Mouse (Mus musculus): ENCODE data around the gene Psmb3.
A peak's percentile ranks its signal among the peaks of the same experiment; 100 is the strongest.
"Not testable (repeated sequence)": the region's sequence is repeated elsewhere in the genome, so short reads cannot be mapped to it uniquely, and the experiment has no call there.

Psmb3 gene

DNA sequence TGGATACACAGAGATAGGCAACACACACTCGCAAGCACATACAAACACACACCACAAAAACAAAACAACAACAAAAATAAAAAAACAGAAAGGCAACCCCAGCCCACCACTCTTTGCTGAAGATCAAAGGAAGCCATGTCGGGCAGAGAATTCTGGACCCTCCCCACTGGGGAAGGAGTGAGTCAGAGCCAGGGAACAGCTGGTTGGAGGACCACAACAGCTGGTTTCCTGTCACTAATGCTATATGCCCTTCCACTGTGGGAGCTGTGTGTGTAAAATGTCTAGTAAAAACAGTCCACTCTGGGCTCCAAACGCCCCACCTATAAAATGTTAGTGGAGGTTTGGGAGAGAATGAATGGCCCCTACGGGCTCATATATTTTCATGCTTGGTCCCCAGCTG lies 18.1 kb downstream of the Psmb3 start:
- no peak for DNase-seq

DNA sequence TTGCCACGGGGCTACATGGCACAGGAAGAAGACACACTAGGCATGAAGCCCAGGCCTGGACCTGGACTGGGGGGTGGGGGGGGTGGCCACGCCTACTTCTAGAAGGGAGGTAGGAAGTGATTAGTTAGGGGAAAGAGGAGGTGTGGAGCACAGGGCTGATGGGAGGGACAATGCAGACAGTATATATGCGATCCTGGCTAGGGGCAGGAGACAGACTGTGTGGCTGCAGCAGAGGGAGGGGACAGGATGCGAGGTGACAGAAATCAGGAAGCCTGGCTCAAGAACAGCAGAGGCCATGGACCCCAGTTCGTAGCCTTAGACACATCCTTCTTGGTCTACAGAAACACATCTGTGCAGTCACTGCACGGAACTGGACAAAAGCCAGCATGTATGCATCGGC lies 20.5 kb downstream of the Psmb3 start:
- no peak for DNase-seq

DNA sequence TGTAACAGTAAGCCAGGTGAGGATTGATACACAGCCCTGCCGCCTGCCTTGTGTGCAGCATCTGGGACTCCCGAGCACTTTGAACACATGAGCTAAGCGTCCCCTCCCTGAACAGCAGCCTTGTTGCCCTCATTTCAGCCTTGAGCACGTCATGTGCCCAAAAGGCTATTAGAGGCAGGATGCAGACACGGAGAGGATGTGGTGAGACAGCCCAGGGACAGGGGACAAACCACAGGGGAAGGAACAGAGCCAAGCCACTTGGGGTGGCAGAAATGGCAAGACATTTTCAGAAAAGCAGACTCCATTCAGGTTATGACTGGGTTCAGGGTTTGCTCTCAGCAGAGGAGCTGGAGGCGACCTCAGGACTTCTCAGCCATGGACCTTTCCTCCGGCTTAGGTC lies 25.1 kb downstream of the Psmb3 start:
- DNase-seq = no peak

DNA sequence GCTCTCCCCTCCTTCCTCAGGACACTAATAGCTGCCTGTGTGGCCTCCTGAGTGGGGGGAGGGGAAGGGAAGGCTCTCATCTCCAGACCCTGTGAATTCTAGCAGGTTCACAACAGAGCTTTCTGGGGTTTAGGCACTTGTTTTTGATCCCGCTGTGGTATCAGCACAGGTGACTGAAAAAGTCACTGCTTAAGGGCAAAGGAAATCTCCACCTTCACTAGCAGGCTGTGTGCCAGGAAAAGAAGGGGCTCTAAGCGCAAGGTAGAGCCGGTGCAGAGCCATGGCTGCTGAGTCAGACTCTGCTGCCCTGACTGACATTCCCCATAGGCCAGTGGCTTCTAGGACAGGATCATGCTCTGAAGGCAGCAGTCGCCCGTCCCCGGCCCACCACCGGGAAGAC lies 25.5 kb downstream of the Psmb3 start:
- no peak for DNase-seq

DNA sequence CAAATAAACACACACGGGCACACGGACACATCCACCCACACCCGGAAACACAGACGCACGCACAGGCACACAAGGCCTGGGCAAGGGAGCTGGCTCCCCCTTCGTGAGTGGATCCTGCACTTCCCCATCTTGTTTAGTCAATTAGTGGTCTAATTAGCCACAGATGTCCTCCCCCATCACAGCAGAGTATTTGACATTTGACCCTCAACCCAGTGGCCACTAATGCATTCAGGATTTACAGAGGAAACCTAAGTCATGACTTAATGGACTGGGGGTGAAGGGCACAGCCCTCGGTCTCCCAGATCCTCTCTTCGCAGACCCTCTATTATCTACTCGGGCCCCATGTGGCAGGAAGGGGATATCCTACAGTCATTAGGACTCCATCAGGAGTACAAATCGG lies 30.5 kb downstream of the Psmb3 start:
- DNase-seq = no peak

DNA sequence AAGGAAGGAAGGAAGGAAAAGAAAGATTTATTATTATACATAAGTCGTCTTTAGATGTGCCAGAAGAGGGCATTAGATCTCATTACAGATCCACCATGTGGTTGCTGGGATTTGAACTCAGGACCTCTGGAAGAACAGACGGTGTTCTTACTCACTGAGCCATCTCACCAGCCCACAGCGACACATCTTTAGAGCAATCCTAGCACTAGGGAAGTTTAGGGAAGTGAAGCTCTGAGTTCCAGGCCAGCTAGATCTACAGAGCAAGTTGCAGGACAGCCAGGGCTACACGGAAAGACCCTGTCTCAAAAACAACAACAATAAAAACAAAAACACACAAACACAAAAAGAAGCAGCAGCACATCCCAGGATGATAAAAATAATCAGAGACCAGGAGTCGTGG lies 31.6 kb downstream of the Psmb3 start:
- not testable (repeated sequence) for DNase-seq

DNA sequence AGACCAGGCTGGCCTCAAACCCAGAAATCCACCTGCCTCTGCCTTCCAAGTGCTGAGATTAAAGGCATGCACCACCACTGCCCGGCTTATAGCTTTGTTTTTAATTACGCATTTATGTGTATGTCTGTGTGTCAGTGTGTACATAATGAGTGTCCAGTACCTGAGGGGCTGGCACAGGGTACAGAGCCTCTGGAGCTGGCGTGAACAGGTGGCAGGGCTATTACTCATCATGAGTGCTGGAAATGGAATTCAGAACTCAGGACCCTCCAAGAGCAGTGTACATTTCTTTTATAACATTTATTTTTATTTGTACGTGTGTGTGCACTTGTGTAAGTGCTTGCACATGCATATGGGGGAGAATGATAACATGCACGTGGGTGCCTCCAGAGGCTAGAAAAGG lies 33.4 kb downstream of the Psmb3 start:
- DNase-seq = no peak

DNA sequence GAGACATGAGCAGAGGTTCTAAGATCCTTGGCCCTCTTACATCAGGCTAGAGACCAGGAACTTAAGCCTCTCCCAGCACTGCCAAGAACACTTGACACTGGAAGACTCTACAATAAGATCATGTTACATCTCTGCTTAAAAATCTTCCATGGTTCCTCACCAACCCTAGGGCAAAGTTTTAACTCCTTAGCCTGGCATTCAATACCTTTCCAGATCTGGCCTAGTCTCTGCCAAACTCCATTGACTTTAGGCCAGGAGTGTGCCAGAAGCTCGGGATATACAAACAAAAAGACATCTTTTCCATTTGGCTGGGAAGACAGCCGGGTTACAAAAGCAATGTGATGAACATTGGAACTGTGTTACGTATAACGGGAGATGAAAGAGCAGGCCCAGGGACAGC lies 34.4 kb downstream of the Psmb3 start:
- DNase-seq = no peak

DNA sequence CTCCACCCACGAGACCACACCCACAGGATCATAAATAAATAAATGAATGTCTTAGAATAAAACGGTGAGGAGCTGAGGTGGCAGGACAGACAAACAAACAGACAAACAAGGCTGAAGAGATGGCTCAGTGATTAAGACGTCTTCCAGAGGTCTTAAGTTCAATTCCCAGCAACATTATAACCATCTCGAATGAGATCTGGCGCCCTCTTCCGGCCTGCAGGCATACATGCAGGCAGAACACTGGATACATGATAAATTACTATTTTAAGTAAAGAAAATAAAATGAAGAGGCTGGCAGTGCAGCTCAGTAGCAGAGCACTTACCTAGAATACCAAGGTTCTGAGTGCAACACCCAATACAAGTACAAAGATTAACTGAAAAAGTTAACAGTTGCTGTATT lies 35.5 kb downstream of the Psmb3 start:
- DNase-seq = no peak

DNA sequence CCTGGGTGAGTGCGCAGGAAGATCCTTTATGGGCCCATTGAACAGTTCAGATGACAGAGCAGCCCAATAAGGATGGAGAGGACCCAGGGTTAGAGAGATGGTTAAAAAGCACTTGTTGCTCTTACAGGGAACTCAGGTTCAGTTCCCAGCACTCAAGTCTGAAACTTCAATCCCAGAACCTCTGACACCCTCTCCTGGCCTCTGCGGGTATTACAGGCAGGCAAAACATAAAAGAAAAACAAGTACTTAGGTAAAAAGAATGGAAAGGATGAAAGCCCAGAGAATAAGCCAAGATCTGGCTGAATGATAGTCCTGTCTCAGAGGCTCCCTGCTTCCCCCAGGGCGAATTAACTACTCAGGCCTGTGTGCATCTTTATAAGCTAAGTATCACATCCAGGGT lies 36.0 kb downstream of the Psmb3 start:
- DNase-seq = no peak

DNA sequence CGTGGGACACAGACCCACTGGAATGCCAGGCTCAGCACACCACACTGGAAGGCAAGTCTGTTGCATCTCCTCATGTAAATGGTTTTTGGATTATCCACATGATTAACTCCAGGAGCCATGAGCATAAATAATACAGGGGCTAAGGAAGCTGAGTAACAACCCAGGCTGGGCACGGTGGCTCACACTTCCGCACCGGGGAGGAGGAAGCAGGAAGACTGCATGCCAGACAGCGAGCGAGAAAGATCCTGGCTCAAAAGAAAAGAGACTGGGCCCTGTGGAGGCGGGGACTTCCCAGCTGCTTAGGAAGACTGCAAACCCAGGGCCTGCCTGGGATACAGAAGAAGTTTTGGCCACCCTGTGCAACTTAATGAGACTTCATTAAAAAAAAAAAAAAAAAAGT lies 37.0 kb downstream of the Psmb3 start:
- DNase-seq = peak; percentile 57

DNA sequence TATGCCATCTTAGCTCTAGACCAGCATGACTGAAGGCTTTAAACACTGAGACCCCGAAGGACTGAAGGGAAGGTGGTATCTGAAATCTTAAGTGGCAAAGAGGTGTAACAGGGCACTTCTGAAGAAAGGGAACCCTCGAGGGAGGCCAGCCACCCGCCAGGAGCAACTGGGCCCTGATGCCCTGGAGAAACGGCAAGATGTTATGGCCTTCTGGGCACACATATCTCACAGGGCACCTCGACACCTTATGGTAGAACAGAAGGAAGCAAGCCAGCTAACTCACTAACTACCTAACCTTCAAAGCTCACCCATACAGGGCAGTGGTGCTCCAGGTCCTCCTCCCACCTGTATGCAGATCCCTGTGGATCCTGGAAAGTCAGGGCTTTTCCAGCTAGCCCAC lies 39.0 kb downstream of the Psmb3 start:
- DNase-seq = no peak

DNA sequence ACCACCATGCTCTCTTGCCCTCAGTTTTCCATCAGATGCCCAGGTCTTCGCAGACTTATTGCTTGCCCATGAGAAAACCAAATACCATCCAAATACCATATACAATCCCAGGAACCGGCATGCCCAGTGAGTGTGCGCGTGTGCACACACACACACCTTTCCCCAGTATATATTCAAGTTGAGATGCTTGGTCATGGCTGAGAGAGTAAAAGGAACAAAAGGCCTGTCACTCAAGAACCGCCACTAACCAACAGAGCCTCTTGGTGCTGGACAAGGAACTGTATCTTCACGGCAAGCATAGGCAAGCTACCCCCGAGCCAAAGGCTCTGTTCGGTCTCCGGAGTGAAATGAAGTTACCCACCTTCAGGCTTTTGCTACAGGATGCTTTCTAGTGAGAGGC lies 39.4 kb downstream of the Psmb3 start:
- DNase-seq = no peak

DNA sequence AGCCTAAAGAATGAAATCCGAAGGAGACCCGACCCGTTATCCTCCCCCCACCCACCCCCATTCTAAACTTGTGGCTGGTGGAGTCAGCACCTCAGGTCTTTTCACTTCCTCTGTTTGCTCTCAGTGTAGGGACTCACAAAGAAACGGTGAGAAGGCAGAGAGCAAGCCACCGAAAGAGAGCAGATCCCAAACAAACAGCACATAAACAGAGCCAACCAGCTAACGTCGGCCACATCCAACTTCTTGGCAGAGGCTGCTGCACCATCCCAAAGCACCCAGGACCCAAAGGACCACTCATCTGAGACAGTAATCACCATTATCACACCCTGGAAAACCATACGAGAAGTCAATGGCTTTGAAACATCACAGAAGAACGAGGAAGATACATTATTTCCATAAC lies 40.2 kb downstream of the Psmb3 start:
- no peak for DNase-seq

DNA sequence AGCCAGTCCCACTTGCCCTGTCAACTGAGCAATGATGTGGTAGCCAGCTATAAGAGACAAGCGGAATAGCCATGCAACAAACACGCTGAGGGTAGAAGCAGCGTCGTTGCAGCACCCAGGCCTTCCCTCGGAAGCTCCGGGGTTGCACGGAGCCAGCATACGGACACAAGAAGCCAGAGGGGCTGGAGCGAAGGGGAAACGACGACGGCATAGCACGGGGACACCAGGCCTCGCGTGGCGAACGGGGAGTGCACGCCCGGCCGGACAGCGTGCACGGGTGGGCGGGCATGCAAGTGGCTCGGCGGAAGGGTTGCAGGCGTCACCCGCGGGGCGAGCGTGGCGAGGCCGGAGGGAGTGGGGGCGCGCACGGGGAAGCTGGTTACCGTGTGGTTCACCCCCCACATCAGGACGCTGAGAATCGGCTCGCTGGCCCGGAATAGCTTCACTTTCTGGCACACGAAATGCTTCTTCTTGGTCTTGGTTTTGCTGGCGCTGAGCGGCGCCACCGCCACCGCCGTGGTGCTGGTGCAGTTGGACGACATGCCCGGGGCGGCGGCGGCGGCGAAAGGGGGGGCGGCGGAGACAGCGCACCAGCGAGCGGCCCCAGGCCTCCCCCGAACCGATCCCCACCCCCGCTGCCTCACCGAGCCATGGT lies 41.0 kb downstream of the Psmb3 start, which contains the start of gene Pip4k2b:
Gene Pip4k2b (minus strand): TSS at position 642 of the 655 bp plus-strand sequence.
- peak; percentile 72 for DNase-seq

DNA sequence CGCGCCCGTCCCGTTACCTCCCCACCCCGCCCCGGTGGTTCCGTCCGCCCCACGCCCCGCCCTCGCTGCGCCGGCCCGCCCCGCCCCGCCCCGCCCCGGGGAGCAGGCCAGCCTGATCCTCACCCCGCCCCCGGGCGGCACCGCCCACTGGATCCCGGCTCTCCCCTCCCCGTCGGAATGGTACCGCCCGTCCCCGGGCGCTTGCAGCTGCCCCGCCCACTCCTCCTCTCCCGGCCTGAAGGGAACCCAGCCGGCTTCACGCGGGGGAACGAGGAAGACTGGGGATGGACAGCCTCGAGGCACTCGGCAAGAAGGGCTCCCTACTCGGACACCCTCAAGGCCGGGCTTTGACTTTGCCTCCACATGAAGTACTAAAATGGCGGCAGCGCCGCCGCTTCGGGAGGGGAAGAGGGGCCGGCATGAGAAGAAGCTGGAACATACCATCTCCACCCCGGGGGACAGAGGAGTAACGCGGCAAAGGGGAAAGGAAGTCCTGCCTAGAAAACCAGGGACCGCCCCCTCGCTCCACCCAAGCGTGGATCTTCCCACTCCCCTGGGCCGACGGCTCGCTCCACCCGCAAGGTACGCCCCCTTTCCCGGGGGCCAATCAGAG lies 41.6 kb downstream of the Psmb3 start:
- peak; percentile 100 for DNase-seq

DNA sequence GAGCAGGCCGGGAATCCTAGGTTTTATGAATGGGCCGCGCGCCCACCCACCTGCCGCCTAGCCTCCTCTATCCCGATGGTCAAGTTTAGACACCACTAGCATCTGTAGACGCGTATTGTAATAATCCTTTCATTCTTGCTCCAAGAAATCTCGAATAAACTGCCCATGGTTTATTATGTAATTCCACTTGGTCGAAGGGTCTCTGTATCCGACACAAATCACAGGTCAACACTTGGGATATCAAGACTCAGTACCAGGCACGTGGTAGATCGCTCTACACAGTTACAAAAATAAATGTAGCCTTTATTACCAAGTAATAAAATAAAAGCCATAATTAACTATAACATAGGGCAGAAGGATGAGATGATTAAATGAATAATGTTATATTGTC lies 42.1 kb downstream of the Psmb3 start:
- no peak for DNase-seq

DNA sequence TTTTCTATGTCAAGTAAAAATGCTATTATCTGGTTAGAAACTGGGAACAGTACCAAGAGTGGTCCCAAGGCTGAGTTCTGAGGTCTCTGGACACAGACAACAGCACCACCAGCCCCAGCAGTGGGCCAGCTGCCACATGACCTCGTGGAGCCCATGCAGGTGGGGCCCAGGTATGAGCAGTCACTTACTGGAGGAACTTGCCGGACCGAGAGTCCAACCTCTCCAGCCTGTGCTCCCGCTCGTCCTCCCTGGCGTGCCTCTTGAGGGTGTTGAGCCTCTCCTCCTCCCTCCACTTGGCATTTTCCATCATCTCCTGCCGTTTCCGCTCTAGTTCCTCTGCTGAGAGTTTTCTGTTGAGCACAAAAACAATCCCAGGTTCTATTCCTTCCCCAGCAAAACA lies 44.6 kb downstream of the Psmb3 start:
- peak; percentile 15 for DNase-seq

DNA sequence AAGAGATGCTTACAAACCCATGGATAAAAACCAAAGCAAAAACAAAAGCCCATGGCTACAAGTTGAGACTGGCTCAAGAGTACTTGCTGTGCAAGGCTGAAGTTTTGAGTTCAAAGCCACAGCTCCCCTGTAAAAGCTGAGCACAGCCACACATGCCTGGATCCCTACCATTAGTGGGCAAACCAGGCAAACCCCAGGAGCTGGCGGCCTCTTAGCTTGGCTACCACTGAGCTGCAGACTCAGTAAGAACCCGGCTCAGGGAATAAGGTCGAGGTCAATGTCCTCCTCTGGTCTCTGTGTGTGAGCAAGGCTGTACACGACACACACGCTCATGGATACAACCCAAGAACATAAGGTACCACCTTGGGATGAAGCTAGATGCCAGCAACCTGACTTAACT lies 45.3 kb downstream of the Psmb3 start:
- no peak for DNase-seq

DNA sequence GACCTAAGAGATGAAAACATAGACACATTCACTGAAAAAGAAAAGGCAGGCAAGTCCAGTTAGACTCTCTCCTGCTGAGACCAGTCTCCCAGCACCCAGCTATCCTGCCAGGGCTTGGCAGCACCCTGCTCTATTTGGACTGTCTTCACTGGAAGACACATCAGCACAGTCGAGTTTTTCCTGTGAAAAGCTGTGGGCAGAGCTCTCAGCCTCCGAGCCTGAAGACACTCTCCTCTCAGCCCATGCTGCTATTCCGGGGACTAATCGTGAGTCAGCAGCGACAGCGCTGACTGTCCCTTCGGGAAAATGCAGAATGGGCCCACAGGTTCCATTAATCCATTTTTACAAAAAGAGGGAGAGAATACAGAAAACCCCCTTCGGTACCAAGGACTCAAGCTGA lies 50.1 kb downstream of the Psmb3 start:
- no peak for DNase-seq

DNA sequence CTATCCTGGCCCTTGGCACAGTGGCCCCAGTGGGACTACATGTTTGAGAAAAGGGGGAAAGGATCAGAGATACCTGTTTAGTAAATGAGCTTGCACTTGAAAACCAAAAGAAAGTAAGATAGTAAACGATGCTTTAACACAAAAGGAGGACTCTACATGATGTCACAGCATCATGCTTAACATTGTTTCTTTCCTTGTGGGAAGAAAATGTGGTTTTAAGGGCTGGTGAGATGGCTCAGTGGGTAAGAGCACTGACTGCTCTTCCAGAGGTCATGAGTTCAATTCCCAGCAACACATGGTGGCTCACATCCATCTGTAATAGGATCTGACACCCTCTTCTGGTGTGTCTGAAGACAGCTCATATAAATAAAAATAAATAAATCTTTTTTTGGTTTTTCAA lies 54.9 kb downstream of the Psmb3 start:
- no peak for DNase-seq

DNA sequence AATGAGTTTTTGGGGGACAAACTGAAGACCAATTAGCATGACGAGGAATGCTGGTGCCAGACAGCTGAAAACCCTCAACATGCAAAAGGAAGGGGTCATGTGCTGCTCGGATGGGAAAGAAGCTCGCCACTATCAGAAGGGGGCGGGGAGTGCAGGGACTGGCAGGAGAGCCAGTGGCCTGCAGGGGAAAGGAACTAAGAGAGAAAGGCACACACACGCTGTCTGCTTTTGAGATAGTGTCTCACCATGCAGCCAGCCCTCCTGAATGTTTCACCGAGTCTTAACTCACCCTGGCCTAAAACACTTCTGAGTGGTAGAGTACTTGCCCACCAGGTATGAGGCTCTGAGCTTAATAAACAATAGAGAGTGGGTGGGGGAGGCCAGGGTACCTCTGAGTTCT lies 55.7 kb downstream of the Psmb3 start:
- no peak for DNase-seq

DNA sequence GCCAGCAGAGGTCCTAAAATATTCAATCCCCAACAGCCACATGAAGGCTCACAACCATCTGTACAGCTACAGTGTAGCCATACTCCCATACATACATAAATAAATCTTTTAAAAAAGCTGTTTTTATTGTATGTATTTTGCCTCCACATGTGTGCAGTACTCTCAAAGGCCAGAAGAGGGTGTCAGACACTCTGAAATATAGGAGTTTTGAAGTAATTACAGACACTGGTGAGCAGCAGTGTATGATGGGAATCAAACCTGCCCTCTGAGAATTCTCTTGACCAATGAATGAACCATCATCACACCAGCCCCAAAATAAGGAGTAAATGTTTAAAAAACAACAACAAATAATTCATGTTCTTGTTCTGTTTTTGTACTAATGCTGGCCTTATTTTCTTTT lies 58.4 kb downstream of the Psmb3 start:
- no peak for DNase-seq
